Mouse (Mus musculus): ENCODE results near the gene Rnf217. TPM values are rescaled to one million over a fixed set of nuclear protein-coding genes. Genes with fewer than 3 reads are reported as not detected.

Rnf217 gene
- total and polyA plus RNA-seq, 3 experiments, result 1.1 to 4.0 (median 3.7) TPM

DNA sequence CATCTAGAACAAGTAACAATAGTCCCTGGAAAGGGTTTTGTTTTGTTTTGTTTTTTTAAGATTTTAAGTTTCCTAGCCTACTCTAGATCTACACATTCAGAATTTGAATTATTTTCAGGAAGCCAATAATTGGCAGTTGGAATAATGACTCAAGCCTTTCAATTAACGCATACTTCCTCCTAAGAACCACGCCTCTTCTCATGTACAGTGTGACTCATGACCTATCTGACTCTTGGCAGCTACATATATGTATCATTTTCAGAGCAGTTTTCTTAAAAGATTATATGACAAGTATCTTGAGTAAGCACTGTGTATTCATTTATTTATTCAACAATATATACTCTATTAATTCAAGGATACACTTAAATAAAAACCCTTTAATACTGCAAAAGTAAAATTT is 70.7 kb downstream of the Rnf217 start:
- intact Hi-C loops (cut with DNase I), result no loop called here
- TF ChIP-seq EP300 (IDR thresholded peaks at IDR 0.05; ENCODE audit: insufficient read depth, low read depth, low read length) (no peak), CTCF (IDR thresholded peaks at IDR 0.05) (no peak), POLR2A (IDR thresholded peaks at IDR 0.05; ENCODE audit: insufficient read depth, low read depth, low read length) (no peak)

DNA sequence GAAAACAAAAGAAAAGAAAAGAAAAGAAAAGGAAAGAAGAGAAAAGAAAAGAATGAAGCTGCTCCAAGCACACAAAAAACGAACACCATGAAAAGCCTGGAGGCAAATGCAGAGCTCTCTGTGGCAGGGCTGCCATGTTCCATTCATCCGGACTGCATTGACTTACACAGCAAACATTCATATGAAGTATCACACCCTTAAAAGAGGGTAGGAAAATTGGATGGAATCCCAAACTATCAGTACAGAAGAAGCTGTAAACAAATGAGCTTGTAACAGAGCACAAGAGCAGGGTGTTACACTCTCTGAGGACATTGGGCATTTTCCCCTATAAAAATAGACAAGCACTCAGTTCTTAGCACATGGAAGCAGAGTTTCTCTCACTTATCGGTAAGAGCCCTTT is 71.8 kb downstream of the Rnf217 start:
- TF ChIP-seq EP300 (IDR thresholded peaks at IDR 0.05; ENCODE audit: insufficient read depth, low read depth, low read length) (no peak), CTCF (IDR thresholded peaks at IDR 0.05) (no peak), POLR2A (IDR thresholded peaks at IDR 0.05; ENCODE audit: insufficient read depth, low read depth, low read length) (no peak)
- H3K36me3 ChIP-seq (ENCODE audit: control insufficient read depth, insufficient read depth, low read length), result no peaks in the 10 kb centered on the region
- no peaks in the 10 kb centered on the region for H3K79me2 ChIP-seq (replicated peaks; ENCODE audit: control insufficient read depth, insufficient read depth, low read length)
- H3K27me3 ChIP-seq (ENCODE audit: control insufficient read depth, insufficient read depth, low read length), result no peaks in the 10 kb centered on the region
- no peak overlapping the region for H3K9ac ChIP-seq (ENCODE audit: low read depth, low read length)
- 74% methylated on average over 3 of the region's 3 CpGs for WGBS
- H3K4me3 ChIP-seq, result no peak overlapping the region
- no peak overlapping the region for H3K27ac ChIP-seq
- DNase-seq, result no peak
- no peaks in the 10 kb centered on the region for H3K4me1 ChIP-seq (ENCODE audit: control insufficient read depth, insufficient read depth, low read length)
- intact Hi-C loops (cut with DNase I), result no loop called here

More for the DNA sequence above, 70.7 kb downstream of the Rnf217 start:
- 56% methylated on average over 2 of the region's 2 CpGs for WGBS
- no peaks in the 10 kb centered on the region for H3K27me3 ChIP-seq (ENCODE audit: control insufficient read depth, insufficient read depth, low read length)
- H3K79me2 ChIP-seq (replicated peaks; ENCODE audit: control insufficient read depth, insufficient read depth, low read length), result no peaks in the 10 kb centered on the region
- no peak overlapping the region for H3K9ac ChIP-seq (ENCODE audit: low read depth, low read length)
- H3K27ac ChIP-seq, result no peak overlapping the region
- DNase-seq, result no peak
- H3K4me1 ChIP-seq (ENCODE audit: control insufficient read depth, insufficient read depth, low read length), result no peaks in the 10 kb centered on the region
- no peaks in the 10 kb centered on the region for H3K36me3 ChIP-seq (ENCODE audit: control insufficient read depth, insufficient read depth, low read length)
- no peak overlapping the region for H3K4me3 ChIP-seq

DNA sequence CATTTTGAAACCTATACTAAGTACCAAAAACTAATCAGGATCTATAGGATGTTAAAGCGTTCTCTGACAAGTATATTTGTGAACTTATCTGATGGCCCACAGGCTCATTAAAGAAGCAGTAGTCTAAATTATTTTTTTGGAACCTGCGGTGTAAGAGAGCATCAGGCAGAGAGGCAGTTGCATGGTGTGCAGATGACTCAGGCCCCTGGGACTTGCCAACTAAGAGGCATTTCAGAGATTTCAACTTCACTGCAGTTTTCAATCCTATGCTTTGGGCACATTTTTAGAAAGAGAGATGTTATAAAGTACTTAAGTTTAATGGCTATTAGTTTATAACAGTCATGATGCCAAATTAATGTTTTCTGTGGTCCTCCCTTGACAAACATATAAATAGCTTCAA is 73.9 kb downstream of the Rnf217 start:
- H3K4me3 ChIP-seq, result no peak overlapping the region
- H3K36me3 ChIP-seq (ENCODE audit: control insufficient read depth, insufficient read depth, low read length), result no peaks in the 10 kb centered on the region
- no peak for DNase-seq
- no peaks in the 10 kb centered on the region for H3K27me3 ChIP-seq (ENCODE audit: control insufficient read depth, insufficient read depth, low read length)
- no peak overlapping the region for H3K9ac ChIP-seq (ENCODE audit: low read depth, low read length)
- H3K79me2 ChIP-seq (replicated peaks; ENCODE audit: control insufficient read depth, insufficient read depth, low read length), result no peaks in the 10 kb centered on the region
- H3K27ac ChIP-seq, result no peak overlapping the region
- intact Hi-C loops (cut with DNase I), result no loop called here
- 79% methylated on average over 2 of the region's 2 CpGs for WGBS
- H3K4me1 ChIP-seq (ENCODE audit: control insufficient read depth, insufficient read depth, low read length), result no peaks in the 10 kb centered on the region
- no peak for TF ChIP-seq EP300 (IDR thresholded peaks at IDR 0.05; ENCODE audit: insufficient read depth, low read depth, low read length)
- TF ChIP-seq CTCF (IDR thresholded peaks at IDR 0.05), result no peak
- no peak for TF ChIP-seq POLR2A (IDR thresholded peaks at IDR 0.05; ENCODE audit: insufficient read depth, low read depth, low read length)

DNA sequence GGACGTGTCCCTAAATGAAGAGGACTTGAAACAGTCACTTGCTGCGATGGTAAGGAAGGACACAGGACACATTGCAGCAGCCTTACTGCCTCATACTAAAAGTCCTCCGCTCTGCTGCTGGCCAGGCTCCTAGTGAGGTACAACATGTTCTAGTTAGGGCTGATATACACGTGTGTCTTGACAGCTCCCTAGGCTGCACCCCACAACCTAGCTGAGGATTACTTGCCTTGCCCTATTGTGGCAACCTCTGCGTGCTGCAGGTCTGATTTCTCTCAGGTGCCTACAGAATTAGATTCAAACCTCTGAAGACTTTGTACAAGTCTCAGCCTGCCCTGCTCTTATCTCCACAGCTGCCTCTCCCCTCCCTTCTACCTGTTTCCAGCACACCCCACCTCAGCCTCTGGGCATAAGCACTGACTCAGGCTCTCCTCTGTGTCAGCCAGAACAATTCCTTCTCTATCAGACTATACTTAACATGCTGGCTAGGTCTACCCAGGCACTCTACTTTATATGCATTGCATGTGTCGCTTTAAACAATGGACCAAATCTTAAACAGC is 75.6 kb downstream of the Rnf217 start:
- H3K4me1 ChIP-seq (ENCODE audit: control insufficient read depth, insufficient read depth, low read length), result no peaks in the 10 kb centered on the region
- no peak overlapping the region for H3K4me3 ChIP-seq
- no peaks in the 10 kb centered on the region for H3K36me3 ChIP-seq (ENCODE audit: control insufficient read depth, insufficient read depth, low read length)
- H3K27me3 ChIP-seq (ENCODE audit: control insufficient read depth, insufficient read depth, low read length), result no peaks in the 10 kb centered on the region
- 82% methylated on average over 6 of the region's 6 CpGs for WGBS
- no peak overlapping the region for H3K9ac ChIP-seq (ENCODE audit: low read depth, low read length)
- TF ChIP-seq CTCF (IDR thresholded peaks at IDR 0.05) (no peak), EP300 (IDR thresholded peaks at IDR 0.05; ENCODE audit: insufficient read depth, low read depth, low read length) (no peak), POLR2A (IDR thresholded peaks at IDR 0.05; ENCODE audit: insufficient read depth, low read depth, low read length) (no peak)
- intact Hi-C loops (cut with DNase I), result no loop called here
- no peak overlapping the region for H3K27ac ChIP-seq
- H3K79me2 ChIP-seq (replicated peaks; ENCODE audit: control insufficient read depth, insufficient read depth, low read length), result no peaks in the 10 kb centered on the region
- no peak for DNase-seq

DNA sequence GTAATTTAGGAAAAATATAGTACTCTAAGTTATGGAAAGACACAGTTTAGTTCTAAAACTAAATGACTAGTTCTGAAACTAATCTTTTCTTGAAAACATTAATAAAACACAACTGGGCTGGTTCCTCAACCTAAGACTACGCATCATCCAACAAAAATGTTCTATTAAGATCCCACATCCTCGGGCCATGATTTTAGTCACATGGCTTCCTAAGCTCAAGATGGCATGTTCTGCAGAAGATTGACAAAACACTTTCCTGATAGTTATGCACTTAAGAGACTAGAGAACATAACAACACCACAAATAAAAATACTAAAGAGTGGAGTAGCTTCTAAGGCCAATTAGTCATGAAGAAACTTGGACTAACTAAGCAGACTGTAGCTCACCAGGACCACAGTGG is 76.2 kb downstream of the Rnf217 start:
- WGBS, result 77% methylated on average over 2 of the region's 2 CpGs
- TF ChIP-seq POLR2A (IDR thresholded peaks at IDR 0.05; ENCODE audit: insufficient read depth, low read depth, low read length), result no peak
- TF ChIP-seq CTCF (IDR thresholded peaks at IDR 0.05), result no peak
- TF ChIP-seq EP300 (IDR thresholded peaks at IDR 0.05; ENCODE audit: insufficient read depth, low read depth, low read length), result no peak
- Histone ChIP-seq H3K9ac (ENCODE audit: low read depth, low read length) (no peak overlapping the region), H3K79me2 (replicated peaks; ENCODE audit: control insufficient read depth, insufficient read depth, low read length) (no peaks in the 10 kb centered on the region), H3K4me3 (no peak overlapping the region), H3K27me3 (ENCODE audit: control insufficient read depth, insufficient read depth, low read length) (no peaks in the 10 kb centered on the region), H3K36me3 (ENCODE audit: control insufficient read depth, insufficient read depth, low read length) (no peaks in the 10 kb centered on the region), H3K27ac (no peak overlapping the region), H3K4me1 (ENCODE audit: control insufficient read depth, insufficient read depth, low read length) (no peaks in the 10 kb centered on the region)
- intact Hi-C loops (cut with DNase I), result no loop called here
- DNase-seq, result no peak

DNA sequence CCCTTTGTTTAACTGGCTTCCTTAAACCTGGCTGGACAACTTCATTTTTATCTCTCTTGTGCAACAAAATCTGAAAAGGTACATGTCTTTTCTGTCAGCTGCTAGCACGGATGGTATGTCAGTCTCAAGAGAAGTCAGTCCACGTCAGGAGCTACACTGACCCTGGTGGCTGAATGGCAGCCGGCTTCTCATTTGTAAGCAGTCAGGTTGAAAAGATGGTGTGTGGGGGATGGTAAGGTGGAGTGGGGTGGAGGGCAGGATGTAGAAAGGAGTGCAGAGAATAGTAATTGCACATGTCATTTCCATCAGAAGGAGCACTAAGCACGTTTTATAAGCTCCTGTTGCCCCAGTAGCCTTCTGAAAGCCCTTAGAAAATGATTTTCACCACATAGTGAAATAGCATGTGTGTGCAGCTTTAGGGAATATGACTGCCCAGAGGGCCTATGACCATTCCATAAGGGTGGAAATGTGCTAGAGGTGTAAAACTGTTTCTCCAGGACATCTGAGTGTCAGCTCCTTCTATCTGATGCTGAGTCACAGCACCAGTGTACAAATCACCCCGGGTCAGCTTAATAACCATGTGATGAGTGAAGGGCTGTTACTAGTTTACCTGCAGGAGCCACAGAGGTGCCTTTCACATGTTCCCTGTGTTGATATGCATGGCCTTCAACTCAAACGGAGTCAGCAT is 80.5 kb downstream of the Rnf217 start:
- Histone ChIP-seq H3K9ac (ENCODE audit: low read depth, low read length) (no peak overlapping the region), H3K27ac (no peak overlapping the region), H3K79me2 (replicated peaks; ENCODE audit: control insufficient read depth, insufficient read depth, low read length) (no peaks in the 10 kb centered on the region), H3K27me3 (ENCODE audit: control insufficient read depth, insufficient read depth, low read length) (no peaks in the 10 kb centered on the region), H3K4me3 (no peak overlapping the region), H3K36me3 (ENCODE audit: control insufficient read depth, insufficient read depth, low read length) (no peaks in the 10 kb centered on the region), H3K4me1 (ENCODE audit: control insufficient read depth, insufficient read depth, low read length) (no peaks in the 10 kb centered on the region)
- intact Hi-C loops (cut with DNase I), result no loop called here
- no peak for DNase-seq
- WGBS, result 74% methylated on average over 6 of the region's 6 CpGs
- TF ChIP-seq POLR2A (IDR thresholded peaks at IDR 0.05; ENCODE audit: insufficient read depth, low read depth, low read length), result no peak
- TF ChIP-seq CTCF (IDR thresholded peaks at IDR 0.05), result no peak
- no peak for TF ChIP-seq EP300 (IDR thresholded peaks at IDR 0.05; ENCODE audit: insufficient read depth, low read depth, low read length)

Data from heart, adult 2 months (tissue).